Mouse (Mus musculus) CH12.LX (cell line): ENCODE data around the gene Sdf2l1. TPM values are rescaled to one million over a fixed set of nuclear protein-coding genes. Genes with fewer than 3 reads are reported as not detected.

Experiments
- DNase-seq: peaks from one replicate; pipeline ENCODE4 v3.0.0-alpha.2; 2013; ENCODE audit errors: extremely low read depth
- H3K27ac ChIP-seq: 2 replicates; pipeline ENCODE4 v1.5.1; 2012; ENCODE audit warnings: low read depth, mild to moderate bottlenecking, control low read depth, moderate library complexity; ENCODE audit not compliant: insufficient read depth
- H3K27me3 ChIP-seq: replicated peaks from 2 replicates; pipeline ENCODE3; 2012; ENCODE audit warnings: inconsistent platforms
- H3K36me3 ChIP-seq, 2 experiments: replicated peaks in 1 of 2; 2 replicates each; pipeline versions ENCODE3 to v1.6.1; 2012; ENCODE audit warnings: inconsistent platforms in 1 of 2, low read length in 1 of 2, mild to moderate bottlenecking in 1 of 2, mixed read lengths in 1 of 2, moderate library complexity in 1 of 2; ENCODE audit not compliant: control insufficient read depth in 1 of 2, insufficient read depth in 1 of 2
- H3K4me1 ChIP-seq, 2 experiments: 2 replicates each; pipeline ENCODE4 v1.6.1; 2012; ENCODE audit warnings: inconsistent platforms in 1 of 2, moderate library complexity in 1 of 2; ENCODE audit not compliant: insufficient read depth in 2 of 2, control insufficient read depth in 1 of 2
- H3K4me2 ChIP-seq: 2 replicates; pipeline ENCODE4 v1.6.1; 2012; ENCODE audit warnings: low read depth, mild to moderate bottlenecking, control low read depth; ENCODE audit not compliant: poor library complexity, insufficient read depth, severe bottlenecking
- H3K4me3 ChIP-seq, 3 experiments: fragments of 150-350 bp in 1 of 3; sonication (generic) in 1 of 3; replicated peaks in 1 of 3; 2 replicates each; pipeline versions ENCODE3 to v1.5.1; 2011 to 2012; ENCODE audit warnings: low read depth in 2 of 3, low read length in 2 of 3, mild to moderate bottlenecking in 2 of 3, moderate library complexity in 2 of 3, control low read depth in 1 of 3, improper control_type of control experiment in 1 of 3, inconsistent platforms in 1 of 3, mixed read lengths in 1 of 3; ENCODE audit not compliant: poor library complexity in 1 of 3
- H3K79me2 ChIP-seq: replicated peaks from 2 replicates; pipeline ENCODE4 v1.6.1; 2012; ENCODE audit warnings: mild to moderate bottlenecking, moderate library complexity; ENCODE audit not compliant: control insufficient read depth, poor library complexity, insufficient read depth, severe bottlenecking; ENCODE audit errors: extremely low read depth
- H3K9ac ChIP-seq: 2 replicates; pipeline ENCODE4 v1.6.1; 2012; ENCODE audit warnings: low read depth, mild to moderate bottlenecking, control low read depth, moderate library complexity; ENCODE audit not compliant: insufficient read depth
- H3K9me3 ChIP-seq: replicated peaks from 2 replicates; pipeline ENCODE3; 2012; ENCODE audit warnings: low read length, inconsistent platforms, mixed read lengths
- E2F4 ChIP-seq: IDR thresholded peaks from 2 replicates; pipeline ENCODE4 v1.6.1; 2011; ENCODE audit warnings: low read depth, low read length, improper control_type of control experiment; ENCODE audit not compliant: insufficient replicate concordance
- ELF1 ChIP-seq: IDR thresholded peaks from 2 replicates; pipeline ENCODE4 v1.6.1; 2014; ENCODE audit warnings: low read depth, mild to moderate bottlenecking, inconsistent platforms, low read length, improper control_type of control experiment
- EP300 ChIP-seq: IDR thresholded peaks from 2 replicates; pipeline ENCODE4 v1.6.1; 2011; ENCODE audit warnings: low read length, improper control_type of control experiment
- ETS1 ChIP-seq: conservative IDR thresholded peaks from 2 replicates; pipeline ENCODE4 v1.6.1; 2012; ENCODE audit warnings: low read depth, mild to moderate bottlenecking, inconsistent platforms, low read length, improper control_type of control experiment, moderate library complexity
- GABPA ChIP-seq: IDR thresholded peaks from 2 replicates; pipeline ENCODE4 v1.6.1; 2012; ENCODE audit warnings: low read depth, low read length, improper control_type of control experiment, inconsistent platforms; ENCODE audit not compliant: insufficient replicate concordance
- HCFC1 ChIP-seq: IDR thresholded peaks from 2 replicates; pipeline ENCODE4 v1.6.1; 2012; ENCODE audit warnings: low read depth, mild to moderate bottlenecking, inconsistent platforms, low read length, improper control_type of control experiment
- IRF4 ChIP-seq: IDR thresholded peaks from 2 replicates; pipeline ENCODE4 v1.6.1; 2014; ENCODE audit warnings: low read depth, mild to moderate bottlenecking, inconsistent platforms, low read length, improper control_type of control experiment
- MAFK ChIP-seq: IDR thresholded peaks from 2 replicates; pipeline ENCODE4 v1.6.1; 2011; ENCODE audit warnings: low read length, improper control_type of control experiment; ENCODE audit not compliant: insufficient replicate concordance
- MYC ChIP-seq: IDR thresholded peaks from 2 replicates; pipeline ENCODE4 v1.6.1; 2011; ENCODE audit warnings: low read depth, mild to moderate bottlenecking, improper control_type of control experiment, low read length
- NRF1 ChIP-seq: IDR thresholded peaks from 2 replicates; pipeline ENCODE4 v1.6.1; 2014; ENCODE audit warnings: low read depth, mild to moderate bottlenecking, inconsistent platforms, low read length, improper control_type of control experiment, moderate library complexity
- POLR2A ChIP-seq: IDR thresholded peaks from 2 replicates; pipeline ENCODE4 v1.6.1; 2011; ENCODE audit warnings: low read depth, mild to moderate bottlenecking, improper control_type of control experiment, low read length
- SIN3A ChIP-seq: IDR thresholded peaks from 2 replicates; pipeline ENCODE4 v1.6.1; 2012; ENCODE audit warnings: low read length, improper control_type of control experiment, inconsistent platforms
- TBP ChIP-seq: conservative IDR thresholded peaks from 2 replicates; pipeline ENCODE4 v1.6.1; 2011; ENCODE audit warnings: low read depth, low read length, improper control_type of control experiment
- UBTF ChIP-seq: IDR thresholded peaks from 2 replicates; pipeline ENCODE4 v1.6.1; 2012; ENCODE audit warnings: low read depth, mild to moderate bottlenecking, inconsistent platforms, low read length, improper control_type of control experiment, moderate library complexity
- USF2 ChIP-seq: conservative IDR thresholded peaks from 2 replicates; pipeline ENCODE4 v1.6.1; 2011; ENCODE audit warnings: low read depth, low read length, improper control_type of control experiment
- ZKSCAN1 ChIP-seq: IDR thresholded peaks from 2 replicates; pipeline ENCODE4 v1.6.1; 2012; ENCODE audit warnings: low read depth, inconsistent platforms, low read length, improper control_type of control experiment, borderline replicate concordance
- dilution Hi-C: fragments of 300-500 bp; cut with MboI; formaldehyde crosslinking; loops from 2 replicates; pipeline ENCODE4 v1.14.3; 2020; ENCODE audit warnings: low sequenced_read_pairs; ENCODE audit not compliant: extremely low pct_unique_long_range_greater_than_20kb, extremely low pct_ligation_motif_present
- in situ Hi-C: fragments of 300-500 bp; cut with MboI; formaldehyde crosslinking; loops from 3 replicates; pipeline ENCODE4 v1.14.3; 2019; ENCODE audit warnings: low sequenced_read_pairs, low pct_ligation_motif_present, low pct_unique_long_range_greater_than_20kb, mixed read lengths
- polyA plus RNA-seq: library from polyadenylated mRNA; unstranded; fragments of >175 nt; gene quantifications from 2 replicates; pipeline ENCODE4 v1.2.1, GENCODE M21; 2012; ENCODE audit warnings: low read depth; ENCODE audit not compliant: insufficient read length
- total RNA-seq, 2 experiments: library from RNA; depleted of rRNA; stranded (reverse); fragments of 300-350 nt in 1 of 2; fragments of >200 nt in 1 of 2; gene quantifications; 2 replicates each; pipeline ENCODE4 v1.2.3; 2012 to 2014

Gene Sdf2l1
- total and polyA plus RNA-seq, 3 experiments, result 159 to 235 (median 168) TPM

DNA sequence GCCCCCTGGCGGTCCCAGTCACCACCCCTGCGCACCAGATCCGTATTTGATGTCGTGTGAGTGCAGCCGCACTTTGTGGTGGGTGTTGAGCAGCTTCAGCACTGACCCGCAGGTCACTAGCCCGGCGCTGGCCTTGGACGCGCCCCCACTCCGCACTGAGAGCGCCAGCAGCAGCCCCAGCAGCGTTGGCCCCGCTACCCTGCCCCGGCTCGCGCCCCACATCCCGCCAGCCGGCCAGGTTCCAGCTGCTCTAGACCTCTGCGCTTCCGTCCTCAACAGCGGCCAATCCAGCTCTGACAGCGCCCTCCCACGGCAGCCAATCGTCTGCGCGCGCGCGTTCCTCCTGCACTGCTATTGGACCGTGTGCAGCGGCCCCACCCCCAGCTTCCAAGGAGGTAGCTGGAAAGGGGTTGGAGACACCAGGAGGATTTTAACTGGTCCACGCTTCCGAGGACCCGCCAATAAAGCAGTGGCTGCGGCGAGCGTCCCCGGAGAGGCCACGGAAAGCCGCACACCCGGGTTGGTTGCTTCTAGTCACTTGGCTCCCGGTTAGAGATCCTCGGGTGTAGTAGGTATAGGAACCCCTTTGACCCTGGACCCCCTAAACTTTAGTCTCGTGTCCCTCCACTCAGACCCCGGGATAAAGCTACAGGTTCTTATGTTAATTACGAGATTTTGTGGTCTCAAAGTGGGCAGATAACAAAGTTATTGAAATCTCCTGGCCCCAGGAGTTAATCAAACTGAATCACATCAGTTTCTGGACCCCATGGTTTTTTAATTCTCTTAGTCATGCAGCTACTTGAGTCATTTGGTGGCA, at the start of gene Sdf2l1 (continued):
- TF ChIP-seq NRF1, result peak; percentile 71

GRCm38 (mm10) chr16:17181382-17181781, 49.2 kb upstream of the Sdf2l1 start:
- H3K4me1 ChIP-seq, result peaks cover 21 to 72% of the 10 kb centered on the region in 2 experiments
- TF ChIP-seq MAFK (no peak), SIN3A (peak; percentile 49), ELF1 (no peak), POLR2A (no peak), TBP (0 out of 2 replicates have a peak, but pooled peaks have one; percentile 23), MYC (0 out of 2 replicates have a peak, but pooled peaks have one; percentile 12), EP300 (peak; percentile 50; the same call in 1 of the 2 replicates), IRF4 (0 out of 2 replicates have a peak, but pooled peaks have one; percentile 9)
- TF ChIP-seq, all 38 proteins: peak for 5
- H3K79me2 ChIP-seq, result peaks cover 98% of the 10 kb centered on the region
- no peaks in the 10 kb centered on the region for H3K9me3 ChIP-seq
- H3K9ac ChIP-seq, result peak overlapping the region; percentile 7; the same call in 1 of the 2 replicates
- H3K4me2 ChIP-seq, result no peak overlapping the region
- in situ Hi-C loops, result no loop called here
- H3K4me3 ChIP-seq, result no peak overlapping the region
- peak; percentile 73 for DNase-seq
- H3K27ac ChIP-seq, result peak overlapping the region; percentile 14; the same call in 1 of the 2 replicates
- peaks cover 24 to 69% of the 10 kb centered on the region in 2 experiments for H3K36me3 ChIP-seq
- H3K27me3 ChIP-seq, result no peaks in the 10 kb centered on the region
- dilution Hi-C loops, result no loop called here

GRCm38 (mm10) chr16:17179706-17180105, 47.5 kb upstream of the Sdf2l1 start:
- H3K36me3 ChIP-seq, result peaks cover 30 to 70% of the 10 kb centered on the region in 2 experiments
- H3K27me3 ChIP-seq, result no peaks in the 10 kb centered on the region
- no peak for DNase-seq
- no peak overlapping the region for H3K27ac ChIP-seq
- H3K4me2 ChIP-seq, result no peak overlapping the region
- H3K9me3 ChIP-seq, result no peaks in the 10 kb centered on the region
- TF ChIP-seq HCFC1, result no peak
- TF ChIP-seq ZKSCAN1, result no peak
- no peak for TF ChIP-seq EP300
- no peak for TF ChIP-seq USF2
- TF ChIP-seq ETS1, result no peak
- TF ChIP-seq GABPA, result no peak
- TF ChIP-seq UBTF, result no peak
- TF ChIP-seq IRF4, result no peak
- no peak for TF ChIP-seq E2F4
- H3K4me3 ChIP-seq, result no peak overlapping the region
- H3K9ac ChIP-seq, result no peak overlapping the region
- H3K79me2 ChIP-seq, result peaks cover 98% of the 10 kb centered on the region
- dilution Hi-C loops (no loop called here), in situ Hi-C loops (no loop called here)
- peaks cover 21 to 60% of the 10 kb centered on the region in 2 experiments for H3K4me1 ChIP-seq
